Mouse (Mus musculus): Measurements from ENCODE around the gene Magi1. TPM values are rescaled to one million over a fixed set of nuclear protein-coding genes. Genes with fewer than 3 reads are reported as not detected.

The Magi1 gene
- polyA plus RNA-seq, 1 experiment = 158 TPM

GRCm38 (mm10) chr6:94103581-94103980 lies 180.1 kb downstream of the Magi1 start:
- no peak for TF ChIP-seq POLR2A (IDR thresholded peaks at IDR 0.05; ENCODE audit: insufficient read depth, low read depth, low read length)
- no peak for TF ChIP-seq CTCF (IDR thresholded peaks at IDR 0.05; ENCODE audit: insufficient read depth, low read depth, low read length)
- 83% methylated on average over 3 of the region's 3 CpGs for WGBS
- Histone ChIP-seq H3K4me3 (ENCODE audit: insufficient read depth, low read depth, low read length) (no peak overlapping the region), H3K4me1 (ENCODE audit: control insufficient read depth, insufficient read depth, low read length) (no peaks in the 10 kb centered on the region; the same call in 1 of the 2 replicates), H3K27ac (ENCODE audit: insufficient read depth, low read depth, low read length) (no peak overlapping the region)

GRCm38 (mm10) chr6:94101256-94101655 lies 182.5 kb downstream of the Magi1 start:
- no peak for TF ChIP-seq POLR2A (IDR thresholded peaks at IDR 0.05; ENCODE audit: insufficient read depth, low read depth, low read length)
- no peak for TF ChIP-seq CTCF (IDR thresholded peaks at IDR 0.05; ENCODE audit: insufficient read depth, low read depth, low read length)
- no peaks in the 10 kb centered on the region; the same call in 1 of the 2 replicates for H3K4me1 ChIP-seq (ENCODE audit: control insufficient read depth, insufficient read depth, low read length)
- H3K27ac ChIP-seq (ENCODE audit: insufficient read depth, low read depth, low read length) = no peak overlapping the region
- no peak overlapping the region for H3K4me3 ChIP-seq (ENCODE audit: insufficient read depth, low read depth, low read length)
- 52% methylated on average over 5 of the region's 5 CpGs for WGBS

GRCm38 (mm10) chr6:94094924-94095685 lies 188.6 kb downstream of the Magi1 start:
- Histone ChIP-seq H3K27ac (ENCODE audit: insufficient read depth, low read depth, low read length) (no peak overlapping the region), H3K4me3 (ENCODE audit: insufficient read depth, low read depth, low read length) (no peak overlapping the region), H3K4me1 (ENCODE audit: control insufficient read depth, insufficient read depth, low read length) (no peaks in the 10 kb centered on the region)
- TF ChIP-seq CTCF (IDR thresholded peaks at IDR 0.05; ENCODE audit: insufficient read depth, low read depth, low read length) = no peak
- no peak for TF ChIP-seq POLR2A (IDR thresholded peaks at IDR 0.05; ENCODE audit: insufficient read depth, low read depth, low read length)
- WGBS = 55% methylated on average over 4 of the region's 4 CpGs

GRCm38 (mm10) chr6:94092969-94093597 lies 190.6 kb downstream of the Magi1 start:
- no peaks in the 10 kb centered on the region for H3K4me1 ChIP-seq (ENCODE audit: control insufficient read depth, insufficient read depth, low read length)
- 69% methylated on average over 8 of the region's 8 CpGs for WGBS
- no peak overlapping the region for H3K27ac ChIP-seq (ENCODE audit: insufficient read depth, low read depth, low read length)
- no peak overlapping the region for H3K4me3 ChIP-seq (ENCODE audit: insufficient read depth, low read depth, low read length)
- TF ChIP-seq POLR2A (IDR thresholded peaks at IDR 0.05; ENCODE audit: insufficient read depth, low read depth, low read length) (no peak), CTCF (IDR thresholded peaks at IDR 0.05; ENCODE audit: insufficient read depth, low read depth, low read length) (no peak)

GRCm38 (mm10) chr6:94092500-94092899 lies 191.2 kb downstream of the Magi1 start:
- no peak for TF ChIP-seq POLR2A (IDR thresholded peaks at IDR 0.05; ENCODE audit: insufficient read depth, low read depth, low read length)
- no peak for TF ChIP-seq CTCF (IDR thresholded peaks at IDR 0.05; ENCODE audit: insufficient read depth, low read depth, low read length)
- 95% methylated on average over 4 of the region's 4 CpGs for WGBS
- Histone ChIP-seq H3K4me1 (ENCODE audit: control insufficient read depth, insufficient read depth, low read length) (no peaks in the 10 kb centered on the region), H3K4me3 (ENCODE audit: insufficient read depth, low read depth, low read length) (no peak overlapping the region), H3K27ac (ENCODE audit: insufficient read depth, low read depth, low read length) (no peak overlapping the region)

DNA sequence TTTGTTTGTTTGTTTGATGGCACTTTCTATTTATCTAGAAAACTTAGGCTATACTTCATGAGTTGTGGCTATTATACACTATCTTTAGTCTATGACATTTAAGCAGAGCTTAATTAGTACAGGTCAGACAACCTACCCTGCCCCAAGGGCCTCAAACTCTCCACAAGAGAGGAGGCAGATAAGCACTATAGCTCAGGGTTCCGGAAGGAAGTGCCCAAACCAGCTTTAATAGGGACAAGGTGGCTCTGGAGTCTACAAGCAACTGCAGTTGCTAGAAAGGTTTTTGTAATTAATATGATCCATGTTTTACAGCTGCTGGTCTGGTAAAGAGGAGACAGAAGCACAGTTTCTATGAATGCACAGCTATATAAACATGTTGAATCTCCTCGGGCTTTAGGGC lies 196.9 kb downstream of the Magi1 start:
- H3K27ac ChIP-seq (ENCODE audit: insufficient read depth, low read depth, low read length) = no peak overlapping the region
- WGBS = 85% methylated on average over 2 of the region's 2 CpGs
- no peak overlapping the region for H3K4me3 ChIP-seq (ENCODE audit: insufficient read depth, low read depth, low read length)

DNA sequence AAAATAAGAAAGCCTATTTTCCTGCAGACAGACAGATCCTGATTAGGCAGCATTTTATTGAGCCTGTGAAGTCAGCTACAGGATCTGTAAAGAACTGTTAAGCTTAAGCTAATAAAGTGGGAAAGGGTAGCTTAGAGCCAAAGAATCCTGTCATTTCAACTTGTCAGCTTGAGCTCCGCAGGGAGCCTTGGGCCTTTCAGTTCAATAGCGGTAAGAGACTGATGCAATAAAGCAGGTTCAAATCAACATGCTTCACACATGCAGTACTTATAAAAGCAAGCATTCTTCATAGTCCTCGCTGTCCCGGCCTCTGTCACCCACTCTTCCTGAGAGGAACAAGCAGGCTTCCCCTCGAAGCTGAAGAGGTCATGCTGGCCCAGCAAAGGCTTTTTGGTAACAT lies 199.0 kb downstream of the Magi1 start:
- no peak overlapping the region for H3K4me3 ChIP-seq (ENCODE audit: insufficient read depth, low read depth, low read length)
- 75% methylated on average over 5 of the region's 5 CpGs for WGBS
- no peaks in the 10 kb centered on the region for H3K4me1 ChIP-seq (ENCODE audit: control insufficient read depth, insufficient read depth, low read length)
- TF ChIP-seq POLR2A (IDR thresholded peaks at IDR 0.05; ENCODE audit: insufficient read depth, low read depth, low read length) = no peak
- no peak for TF ChIP-seq CTCF (IDR thresholded peaks at IDR 0.05; ENCODE audit: insufficient read depth, low read depth, low read length)
- H3K27ac ChIP-seq (ENCODE audit: insufficient read depth, low read depth, low read length) = no peak overlapping the region

More for the DNA sequence above, 196.9 kb downstream of the Magi1 start:
- no peak for TF ChIP-seq POLR2A (IDR thresholded peaks at IDR 0.05; ENCODE audit: insufficient read depth, low read depth, low read length)
- no peak for TF ChIP-seq CTCF (IDR thresholded peaks at IDR 0.05; ENCODE audit: insufficient read depth, low read depth, low read length)
- no peaks in the 10 kb centered on the region for H3K4me1 ChIP-seq (ENCODE audit: control insufficient read depth, insufficient read depth, low read length)

GRCm38 (mm10) chr6:94083459-94083858 lies 200.3 kb downstream of the Magi1 start:
- Histone ChIP-seq H3K4me3 (ENCODE audit: insufficient read depth, low read depth, low read length) (no peak overlapping the region), H3K27ac (ENCODE audit: insufficient read depth, low read depth, low read length) (no peak overlapping the region), H3K4me1 (ENCODE audit: control insufficient read depth, insufficient read depth, low read length) (no peaks in the 10 kb centered on the region)
- 83% methylated on average over 7 of the region's 7 CpGs for WGBS
- no peak for TF ChIP-seq CTCF (IDR thresholded peaks at IDR 0.05; ENCODE audit: insufficient read depth, low read depth, low read length)
- TF ChIP-seq POLR2A (IDR thresholded peaks at IDR 0.05; ENCODE audit: insufficient read depth, low read depth, low read length) = no peak

DNA sequence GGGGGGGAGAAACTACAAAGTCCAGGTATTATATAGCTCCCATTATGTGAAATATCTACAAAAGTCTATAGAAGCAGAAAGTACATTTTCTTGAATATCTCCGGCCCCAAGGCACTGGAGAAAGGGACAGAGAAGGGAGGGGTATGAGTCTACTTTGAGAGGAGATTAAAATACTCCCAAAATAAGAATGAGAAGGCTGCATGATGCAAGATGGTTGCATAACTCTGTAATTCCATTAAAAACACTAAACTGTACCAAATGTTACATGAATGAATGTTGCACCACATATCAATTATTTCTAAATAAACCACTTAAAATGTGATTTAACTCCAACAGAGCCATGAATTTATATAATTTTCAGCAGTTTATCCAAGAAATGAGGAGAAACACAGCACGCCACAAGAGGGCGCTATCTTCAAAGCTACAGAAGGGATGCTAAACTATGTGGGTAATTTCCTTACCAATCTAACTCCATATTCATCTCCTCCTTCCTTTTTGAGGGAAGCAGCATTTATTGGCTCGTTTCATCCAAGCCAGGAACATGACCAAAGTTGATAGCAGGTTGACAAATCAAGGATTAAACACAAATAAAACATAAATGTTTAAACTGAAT lies 202.7 kb downstream of the Magi1 start:
- TF ChIP-seq CTCF (IDR thresholded peaks at IDR 0.05; ENCODE audit: insufficient read depth, low read depth, low read length) (no peak), POLR2A (IDR thresholded peaks at IDR 0.05; ENCODE audit: insufficient read depth, low read depth, low read length) (no peak)
- H3K27ac ChIP-seq (ENCODE audit: insufficient read depth, low read depth, low read length) = no peak overlapping the region
- H3K4me3 ChIP-seq (ENCODE audit: insufficient read depth, low read depth, low read length) = no peak overlapping the region
- 9% methylated on average over 4 of the region's 4 CpGs for WGBS
- H3K4me1 ChIP-seq (ENCODE audit: control insufficient read depth, insufficient read depth, low read length) = no peaks in the 10 kb centered on the region

Data from olfactory bulb, adult 2 months (tissue).